Mouse (Mus musculus): ENCODE results near the gene Celsr1.

- TF ChIP-seq CTCF (IDR thresholded peaks at IDR 0.05) (no peak), POLR2A (IDR thresholded peaks at IDR 0.05; ENCODE audit: insufficient read depth, low read depth, low read length) (no peak), EP300 (IDR thresholded peaks at IDR 0.05; ENCODE audit: insufficient read depth, low read depth, low read length) (no peak)
Observed at GRCm38 (mm10) chr15:85993931-85994583, 39.5 kb downstream of the Celsr1 start.

All from heart, adult 2 months (tissue).